Mouse (Mus musculus): Measurements from ENCODE around the gene Ropn1.
"Not testable (repeated sequence)": the region's sequence is repeated elsewhere in the genome, so short reads cannot be mapped to it uniquely, and the experiment has no call there.

The Ropn1 gene

GRCm38 (mm10) chr16:34649621-34650020, at the start of gene Ropn1:
Gene Ropn1 (plus strand): TSS chr16:34649921.
- DNase-seq (ENCODE audit: low spot score in 2 of 2), result no peak

GRCm38 (mm10) chr16:34601954-34602353, 47.8 kb upstream of the Ropn1 start:
- no peak for DNase-seq (ENCODE audit: low spot score in 2 of 2)

DNA sequence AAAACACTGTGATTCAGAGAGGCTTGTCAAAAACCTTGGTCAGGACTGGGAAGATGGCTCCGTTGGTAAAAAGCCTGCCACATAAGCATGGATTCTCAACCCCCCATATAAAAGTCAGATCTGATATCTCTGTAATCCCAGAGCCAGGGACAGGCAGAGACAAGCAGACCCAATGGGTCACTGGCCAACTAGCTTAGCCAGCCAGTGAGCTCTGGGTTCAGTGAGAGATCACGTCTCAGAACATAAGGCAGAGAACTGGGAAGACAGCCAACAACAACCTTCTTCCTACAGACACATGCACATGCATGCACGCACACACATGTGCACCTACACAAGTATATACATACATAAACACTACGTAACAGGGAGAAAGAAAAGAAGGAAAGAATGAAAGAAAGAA, 46.6 kb upstream of the Ropn1 start:
- no peak for DNase-seq (ENCODE audit: low spot score in 2 of 2)

DNA sequence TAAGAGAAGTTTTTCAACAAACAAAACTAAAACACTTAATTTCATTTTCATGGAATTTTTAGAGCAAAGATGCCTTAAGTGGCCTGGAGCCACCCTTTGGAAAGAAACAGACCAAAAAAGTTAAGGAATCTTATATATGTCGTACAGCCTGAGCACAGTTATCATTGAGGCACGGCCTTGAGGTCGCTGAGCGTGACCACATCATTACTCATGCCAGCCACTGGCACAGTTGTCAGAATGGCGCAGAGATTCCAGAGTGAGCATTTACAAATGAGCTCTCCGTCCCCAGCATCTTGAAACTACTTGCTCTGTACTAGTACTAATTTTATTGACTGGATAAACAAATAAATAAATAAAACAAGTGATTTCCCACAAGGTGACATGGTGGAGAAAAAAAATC, 45.9 kb upstream of the Ropn1 start:
- no peak for DNase-seq (ENCODE audit: low spot score in 2 of 2)

GRCm38 (mm10) chr16:34605679-34606078, 44.0 kb upstream of the Ropn1 start:
- DNase-seq (ENCODE audit: low spot score in 2 of 2), result no peak

DNA sequence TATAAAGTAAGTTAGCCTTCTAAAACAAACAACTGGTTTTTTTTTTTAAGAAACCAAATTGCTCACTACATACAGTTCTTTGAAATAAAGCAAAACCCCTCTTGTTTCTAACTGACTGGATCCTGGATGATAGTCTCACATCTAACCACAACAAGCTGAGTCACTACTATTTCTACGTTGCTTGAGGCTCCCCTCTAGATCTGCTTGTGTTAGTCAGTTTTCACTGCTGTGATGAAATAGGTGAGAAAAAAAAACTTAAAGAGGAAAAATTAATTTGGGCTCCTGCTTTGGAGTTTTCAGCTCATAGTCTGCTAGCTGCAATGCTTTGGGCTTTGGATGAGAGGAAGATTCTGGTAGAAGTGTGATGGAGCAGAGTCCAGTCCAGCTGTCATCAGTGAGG, 39.6 kb upstream of the Ropn1 start:
- no peak for DNase-seq (ENCODE audit: low spot score in 2 of 2)

DNA sequence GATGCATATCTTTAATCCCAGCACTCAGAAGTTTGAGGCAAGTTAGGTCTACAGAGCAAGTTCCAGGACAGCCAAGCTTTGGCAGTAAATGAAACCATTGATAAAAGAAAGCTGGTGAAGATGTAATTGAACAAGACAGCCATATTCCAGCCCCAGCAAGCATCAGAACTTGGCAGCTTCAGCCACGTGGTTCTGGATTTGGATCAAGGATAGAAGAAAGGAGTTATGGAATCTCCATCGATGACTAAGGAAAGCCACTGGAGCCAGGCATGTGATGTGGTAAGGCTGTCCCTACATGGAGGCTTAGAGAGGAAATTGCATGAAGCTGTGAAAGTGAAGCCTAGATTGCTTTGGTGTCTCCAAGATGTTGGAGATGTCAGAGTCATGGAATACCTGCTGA, 35.7 kb upstream of the Ropn1 start:
- DNase-seq (ENCODE audit: low spot score in 2 of 2), result no peak

DNA sequence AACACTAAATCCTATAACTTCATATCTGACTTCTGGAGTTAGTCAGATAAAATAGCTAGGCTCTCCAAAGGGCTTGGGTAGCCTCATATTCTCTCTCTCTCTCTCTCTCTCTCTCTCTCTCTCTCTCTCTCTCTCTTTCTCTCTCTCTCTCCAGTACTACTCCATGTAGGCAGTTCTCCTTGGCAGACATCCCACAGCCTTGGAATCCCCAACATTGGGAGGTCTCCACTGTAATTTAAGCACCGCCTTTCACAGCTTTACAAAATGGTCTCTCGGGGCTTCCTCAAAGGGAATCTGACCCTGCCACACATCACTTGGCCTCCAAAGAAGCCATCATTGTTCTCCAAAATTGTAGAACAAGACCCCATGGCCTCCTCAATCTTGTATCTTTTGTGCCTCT, 22.1 kb upstream of the Ropn1 start:
- no peak for DNase-seq (ENCODE audit: low spot score in 2 of 2)

GRCm38 (mm10) chr16:34628397-34628796, 21.3 kb upstream of the Ropn1 start:
- no peak for DNase-seq (ENCODE audit: low spot score in 2 of 2)

DNA sequence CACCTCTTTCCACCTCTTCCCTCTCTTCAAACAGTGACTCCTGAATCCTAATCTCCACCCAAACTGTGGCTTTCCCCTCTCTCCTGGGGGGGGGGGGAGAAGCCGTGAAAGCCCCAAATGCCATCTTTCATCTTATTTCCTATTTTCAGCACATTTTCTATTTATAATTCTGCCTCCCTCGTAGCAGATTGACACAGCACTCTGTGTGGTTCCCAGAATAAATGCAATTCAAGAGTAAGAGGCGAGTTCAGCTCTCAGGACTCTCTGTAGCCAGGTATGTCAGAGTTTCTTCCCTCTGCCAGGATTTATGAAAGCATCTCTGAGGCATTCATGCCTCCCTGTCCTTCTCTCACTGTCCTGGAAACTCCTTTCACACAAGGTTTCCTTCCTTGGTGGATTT, 14.2 kb upstream of the Ropn1 start:
- no peak for DNase-seq (ENCODE audit: low spot score in 2 of 2)

DNA sequence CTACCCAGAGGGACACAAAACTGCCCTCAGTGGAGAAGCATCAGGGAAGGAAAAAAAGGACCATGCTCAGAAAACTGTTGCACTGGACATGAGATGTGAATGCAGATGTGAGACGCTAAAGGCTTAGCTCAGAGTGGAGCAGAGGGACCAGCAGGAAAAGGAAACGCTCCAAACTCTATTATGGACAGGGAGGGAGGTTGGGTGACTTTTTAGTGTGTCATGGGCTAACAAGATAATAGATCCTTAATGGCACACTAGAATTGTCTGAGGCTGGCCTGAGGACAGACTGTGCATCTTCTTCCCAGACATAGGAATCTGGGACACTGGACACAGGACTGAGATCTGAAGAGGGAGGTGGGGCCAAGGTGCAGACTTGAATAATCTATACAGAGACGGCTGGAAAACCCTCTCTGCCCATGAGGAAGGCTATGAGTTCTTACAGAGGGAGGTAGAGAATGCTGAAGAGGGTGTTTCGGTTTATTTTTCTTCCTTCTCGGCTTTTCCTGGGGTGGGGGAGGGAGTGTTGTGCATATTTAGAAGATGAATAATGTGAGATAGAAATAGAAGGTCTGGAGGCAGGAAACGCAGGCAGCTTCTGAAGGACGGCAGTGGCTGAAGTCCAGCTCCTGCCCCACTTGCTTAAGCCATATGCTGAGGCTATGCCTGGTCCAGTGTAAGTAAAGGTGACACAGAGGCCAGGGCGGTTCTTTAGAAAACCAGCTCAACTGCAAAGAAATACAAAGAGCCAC, 6.0 kb upstream of the Ropn1 start:
- no peak for DNase-seq (ENCODE audit: low spot score in 2 of 2)

DNA sequence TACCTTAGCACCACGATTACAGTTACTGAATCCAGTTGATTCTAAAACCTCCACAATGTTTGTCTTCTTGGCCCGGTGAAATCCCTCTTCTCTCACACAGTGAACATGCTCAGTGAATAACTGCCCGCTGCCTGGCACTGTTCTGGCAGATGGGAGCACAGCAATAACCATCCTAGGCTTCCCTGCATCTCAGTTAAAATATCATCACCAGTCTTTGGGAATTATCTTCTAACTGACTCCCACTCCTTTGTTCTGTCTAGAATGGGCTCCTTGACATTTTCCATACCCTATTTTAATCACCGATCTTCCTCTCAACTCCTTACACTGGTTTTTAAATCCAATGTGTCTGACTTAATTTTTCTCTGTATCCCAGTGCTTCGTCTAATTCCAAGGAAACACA, 3.3 kb downstream of the Ropn1 start:
- no peak for DNase-seq (ENCODE audit: low spot score in 2 of 2)

DNA sequence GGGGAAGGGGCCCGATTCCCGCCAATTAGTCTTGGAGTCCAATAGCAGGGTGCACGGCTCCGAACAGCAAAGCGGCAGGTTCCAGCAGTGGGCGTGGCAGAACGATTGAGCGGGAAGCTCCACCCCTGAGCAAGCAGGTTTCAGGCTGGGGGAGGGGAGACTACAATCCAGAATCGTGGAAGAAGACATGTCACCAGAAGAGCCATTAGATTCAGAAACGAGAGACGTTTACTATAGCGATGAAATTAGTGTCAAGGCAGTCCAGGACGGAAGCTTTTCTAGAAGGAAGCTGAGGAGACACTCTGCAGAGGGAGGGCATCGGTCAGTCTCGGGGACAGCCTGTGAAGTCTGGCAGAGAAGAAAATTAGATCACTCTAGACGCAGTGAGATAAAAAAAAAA, 7.8 kb downstream of the Ropn1 start:
- not testable (repeated sequence) for DNase-seq (ENCODE audit: low spot score in 2 of 2)

- no peak for DNase-seq (ENCODE audit: low spot score in 2 of 2)
Observed at GRCm38 (mm10) chr16:34657983-34658382, 8.3 kb downstream of the Ropn1 start.

DNA sequence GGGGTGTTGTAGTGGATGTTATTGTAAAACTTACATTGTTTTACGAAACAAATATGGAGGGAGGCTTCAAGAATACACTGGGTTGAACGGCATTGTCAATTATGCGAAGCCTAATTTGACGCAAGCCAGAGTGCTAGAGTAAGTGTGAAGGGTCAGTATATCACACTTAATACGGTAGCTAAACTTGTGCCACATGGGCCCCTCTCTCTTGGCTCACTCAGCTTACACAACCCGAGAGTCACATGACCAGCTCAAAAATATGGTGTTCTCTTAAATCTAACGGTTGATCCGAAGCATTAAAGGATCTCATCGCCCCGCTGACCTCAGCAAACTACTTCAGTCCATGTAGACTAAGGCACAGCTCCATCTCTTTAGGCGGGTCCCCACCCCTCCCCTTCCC, 8.7 kb downstream of the Ropn1 start:
- no peak for DNase-seq (ENCODE audit: low spot score in 2 of 2)

GRCm38 (mm10) chr16:34664553-34664952, 14.8 kb downstream of the Ropn1 start:
- DNase-seq (ENCODE audit: low spot score in 2 of 2), result no peak

- DNase-seq (ENCODE audit: low spot score in 2 of 2), result peak; percentile 52 to 58
Observed at GRCm38 (mm10) chr16:34667031-34667726, 17.5 kb downstream of the Ropn1 start.

DNA sequence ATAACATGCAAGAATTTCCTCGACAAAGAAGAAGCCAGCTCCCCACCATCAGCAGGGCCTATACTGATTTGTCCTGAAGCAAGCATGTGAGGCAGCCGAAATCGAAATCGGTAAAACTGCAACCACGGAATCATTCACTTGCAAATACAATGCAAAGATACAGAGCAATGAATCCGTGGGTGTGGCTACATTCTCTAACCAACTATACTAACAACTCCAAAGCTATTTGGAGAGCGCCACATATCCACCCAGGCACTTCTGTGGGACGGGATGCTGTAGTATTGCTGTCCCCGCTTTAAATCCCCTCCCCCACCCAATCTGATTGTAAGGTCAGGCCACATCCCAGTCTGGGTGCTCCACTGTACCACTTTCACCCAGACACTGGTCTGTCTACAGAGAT, 18.6 kb downstream of the Ropn1 start:
- DNase-seq (ENCODE audit: low spot score in 2 of 2), result no peak

DNA sequence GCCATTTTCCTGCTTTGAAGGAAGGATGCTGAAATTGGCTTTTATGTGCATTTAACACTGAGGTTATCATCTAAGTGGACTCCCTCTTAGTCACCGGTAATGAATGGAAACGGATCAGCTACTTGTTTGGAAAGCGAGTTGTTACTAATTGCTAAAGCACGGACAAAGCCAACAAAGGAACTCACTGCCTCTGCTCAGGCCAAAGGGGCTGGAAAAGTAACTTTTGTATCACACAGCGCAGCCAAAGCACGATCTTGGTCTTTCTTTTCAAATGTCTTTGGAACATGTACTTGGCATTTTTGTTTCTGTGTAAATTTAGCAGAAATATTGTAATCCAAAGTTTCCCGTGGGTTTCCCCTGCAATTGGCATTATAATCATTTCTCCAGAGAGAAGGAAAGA, 22.2 kb downstream of the Ropn1 start:
- DNase-seq (ENCODE audit: low spot score in 2 of 2), result no peak

- DNase-seq (ENCODE audit: low spot score in 2 of 2), result no peak
Observed at GRCm38 (mm10) chr16:34672822-34673221, 23.1 kb downstream of the Ropn1 start.

GRCm38 (mm10) chr16:34674365-34674764, 24.6 kb downstream of the Ropn1 start:
- DNase-seq (ENCODE audit: low spot score in 2 of 2), result no peak

DNA sequence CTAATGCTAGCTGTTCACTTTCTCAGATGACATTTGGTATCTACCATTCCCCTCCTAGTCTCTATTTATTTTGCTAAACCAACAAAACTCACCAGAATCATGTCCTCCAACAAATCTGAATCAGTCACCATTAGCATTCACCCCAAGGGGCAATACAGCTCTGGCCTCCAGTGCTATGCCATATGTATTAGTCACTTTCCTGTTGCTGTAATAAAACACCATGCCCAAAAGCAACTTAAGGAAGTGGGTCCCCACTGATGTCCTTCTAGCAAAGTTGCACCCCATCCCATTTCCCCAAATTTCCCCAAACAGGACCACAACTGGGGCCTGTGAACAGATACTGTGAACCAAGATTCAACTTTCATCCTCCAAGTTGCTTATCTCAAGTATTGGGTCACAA, 32.1 kb downstream of the Ropn1 start:
- no peak for DNase-seq (ENCODE audit: low spot score in 2 of 2)

- no peak for DNase-seq (ENCODE audit: low spot score in 2 of 2)
Observed at GRCm38 (mm10) chr16:34689879-34690278, 40.2 kb downstream of the Ropn1 start.

Data from natural killer cell, adult 2 months (primary cell).